Mouse (Mus musculus): Measurements from ENCODE around the gene Lyrm9.

GRCm38 (mm10) chr11:78851216-78851870, 25.0 kb downstream of the Lyrm9 start:
- no peak for TF ChIP-seq CTCF (IDR thresholded peaks at IDR 0.05; ENCODE audit: low read depth)
- TF ChIP-seq EP300 (IDR thresholded peaks at IDR 0.05; ENCODE audit: low read depth), result no peak

Data from heart, postnatal 0 days (tissue).